ENCODE assay signal across 13 mouse cellular contexts in the genomic region with DNA sequence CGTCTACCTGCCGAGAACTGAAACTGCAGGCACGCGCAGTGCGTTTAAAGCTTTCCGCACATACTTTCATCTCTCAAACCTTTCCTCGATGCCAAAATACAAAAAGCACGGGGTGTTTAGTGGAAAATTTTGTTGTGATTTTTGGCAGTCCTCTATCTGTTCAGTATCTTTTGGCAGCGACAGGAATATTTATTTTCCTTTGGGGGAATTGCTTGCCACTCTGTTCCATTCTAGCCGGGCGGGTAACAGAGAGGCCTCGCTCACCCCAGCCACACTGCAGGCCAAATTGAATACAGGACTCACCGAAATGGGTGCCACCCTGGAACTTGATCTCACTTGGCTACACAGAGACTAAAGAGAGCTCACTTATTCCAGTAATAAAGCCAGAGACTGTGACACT.
A peak's percentile ranks its signal among the peaks of the same experiment; 100 is the strongest.
DNase-seq lines count a peak whose midpoint lies in the region; ATAC-seq and TF ChIP-seq lines count a peak whose summit lies in the region.
"Had no signal": no experiment of that assay in that cellular context is flagged by ENCODE, and none has a peak within 500 bp of the region (broad histone marks: within the 10 kb centered on the region; RNA-seq: fewer than 3 reads in every experiment).

No protein-coding gene starts in this region.

- TF ChIP-seq EP300 in heart, postnatal 0 days (IDR thresholded peaks at IDR 0.05; ENCODE audit: low read depth), result no peak

- H3K27me3 ChIP-seq in forebrain, embryonic 14.5 days (replicated peaks; ENCODE audit: control insufficient read depth, insufficient read depth, low read length), result no peaks in the 10 kb centered on the region
- no peaks in the 10 kb centered on the region for H3K27me3 ChIP-seq in forebrain, embryonic 10.5 days (ENCODE audit: poor library complexity, severe bottlenecking)
- H3K27me3 ChIP-seq in heart, postnatal 0 days (ENCODE audit: control insufficient read depth, insufficient read depth, low read length), result no peaks in the 10 kb centered on the region

- WGBS in forebrain, embryonic 14.5 days, result 72% methylated on average over 13 of the region's 13 CpGs
- WGBS in forebrain, embryonic 10.5 days, result 73% methylated on average over 13 of the region's 13 CpGs
- WGBS in heart, postnatal 0 days, result 50% methylated on average over 13 of the region's 13 CpGs

- no peak for TF ChIP-seq CTCF in heart, postnatal 0 days (IDR thresholded peaks at IDR 0.05; ENCODE audit: low read depth)

- H3K4me2 ChIP-seq in forebrain, embryonic 14.5 days (ENCODE audit: low read length), result no peak overlapping the region
- peak overlapping the region; percentile 22; the same call in 1 of the 2 replicates for H3K4me2 ChIP-seq in heart, postnatal 0 days (ENCODE audit: low read depth, low read length)

- no peak overlapping the region for H3K4me3 ChIP-seq in forebrain, embryonic 14.5 days (ENCODE audit: low read depth, low read length)
- H3K4me3 ChIP-seq in forebrain, embryonic 10.5 days, result no peak overlapping the region
- no peak overlapping the region for H3K4me3 ChIP-seq in heart, postnatal 0 days (ENCODE audit: low read depth, low read length)

- no peaks in the 10 kb centered on the region for H3K36me3 ChIP-seq in forebrain, embryonic 14.5 days (ENCODE audit: control insufficient read depth, insufficient read depth, low read length)
- H3K36me3 ChIP-seq in forebrain, embryonic 10.5 days (replicated peaks), result no peaks in the 10 kb centered on the region
- no peaks in the 10 kb centered on the region for H3K36me3 ChIP-seq in heart, postnatal 0 days (replicated peaks; ENCODE audit: control insufficient read depth, insufficient read depth, low read length)

- H3K9me3 ChIP-seq in forebrain, embryonic 14.5 days (replicated peaks; ENCODE audit: control insufficient read depth, low read length), result no peaks in the 10 kb centered on the region
- H3K9me3 ChIP-seq in forebrain, embryonic 10.5 days, result no peaks in the 10 kb centered on the region
- no peaks in the 10 kb centered on the region for H3K9me3 ChIP-seq in heart, postnatal 0 days (replicated peaks; ENCODE audit: control insufficient read depth, low read length)

- H3K9ac ChIP-seq in forebrain, embryonic 14.5 days (ENCODE audit: low read length), result no peak overlapping the region
- no peak overlapping the region for H3K9ac ChIP-seq in heart, postnatal 0 days (replicated peaks; ENCODE audit: low read depth, low read length)
- H3K9ac ChIP-seq: liver, embryonic 14.5 days had no signal

- H3K27ac ChIP-seq in forebrain, embryonic 14.5 days (ENCODE audit: low read depth, low read length), result no peak overlapping the region
- no peak overlapping the region for H3K27ac ChIP-seq in forebrain, embryonic 10.5 days
- H3K27ac ChIP-seq in heart, postnatal 0 days (ENCODE audit: low read depth), result no peak overlapping the region
- H3K27ac ChIP-seq: liver, embryonic 14.5 days; macrophage had no signal

- H3K4me1 ChIP-seq in forebrain, embryonic 14.5 days (ENCODE audit: control insufficient read depth, insufficient read depth, low read length), result no peaks in the 10 kb centered on the region
- H3K4me1 ChIP-seq in forebrain, embryonic 10.5 days, result peaks cover 9% of the 10 kb centered on the region
- H3K4me1 ChIP-seq in heart, postnatal 0 days (ENCODE audit: control insufficient read depth, insufficient read depth), result peaks cover 3% of the 10 kb centered on the region; the same call in 1 of the 2 replicates

- no peak for ATAC-seq in forebrain, embryonic 14.5 days
- ATAC-seq in heart, postnatal 0 days (ENCODE audit: insufficient read depth, low read depth), result no peak; the same call in 1 of the 2 replicates
- ATAC-seq: intestine, embryonic 16.5 days had no signal

- peak; percentile 4 for DNase-seq in forebrain, embryonic 14.5 days (ENCODE audit: low spot score)
- DNase-seq in forebrain, embryonic 10.5 days (ENCODE audit: extremely low spot score, low spot score), result no peak
- DNase-seq in layer of hippocampus, adult 18-20 months (ENCODE audit: low spot score in 2 of 2), result peak; percentile 15 to 39
- DNase-seq in layer of hippocampus, postnatal 25 days (ENCODE audit: extremely low spot score in 1 of 2, low spot score in 1 of 2), result no peak
- peak; percentile 36 for DNase-seq in adrenal gland, postnatal 14 days
- peak; percentile 13 for DNase-seq in heart, postnatal 0 days (ENCODE audit: low spot score)
- no peak for DNase-seq in urinary bladder, adult 2 months (ENCODE audit: low spot score)
- DNase-seq in cerebellum, postnatal 14 days, result no peak
- DNase-seq: cerebellum, adult 8-10 months; right cerebral cortex, postnatal 14 days had no signal

Comparison
In these comparisons a context has a peak if more than half of its experiments do, and no peak if none do; other contexts are left out.
1. DNase-seq: peak in forebrain, embryonic 14.5 days (single experiment), layer of hippocampus, adult 18-20 months (2 of 2), adrenal gland, postnatal 14 days (single experiment) and heart, postnatal 0 days (single experiment); none in forebrain, embryonic 10.5 days (single experiment), layer of hippocampus, postnatal 25 days (0 of 2), urinary bladder, adult 2 months (single experiment) and cerebellum, postnatal 14 days (0 of 2).